Mouse (Mus musculus) large intestine, adult 2 months (tissue): ENCODE data around the gene Slc30a5. TPM values are rescaled to one million over a fixed set of nuclear protein-coding genes. Genes with fewer than 3 reads are reported as not detected.
"Not testable (repeated sequence)": the region's sequence is repeated elsewhere in the genome, so short reads cannot be mapped to it uniquely, and the experiment has no call there.

Source experiments
- DNase-seq: peaks from one replicate; pipeline ENCODE4 v3.0.0-alpha.2; 2012; ENCODE audit warnings: low read depth, low spot score
- WGBS: fragments of 180-500 bp; shearing (Covaris S2); methylation state at CpG from one replicate; pipeline ENCODE4 v1.1.7; 2018; 5-methylcytosine and 5-hydroxymethylcytosine counted together
- polyA plus RNA-seq: library from polyadenylated mRNA; depleted of rRNA; stranded (reverse); fragments of >200 nt; gene quantifications from 2 replicates; pipeline ENCODE4 v1.2.3, GENCODE M21; 2012; rRNA removed

The Slc30a5 gene
- 38.8 and 49.6 TPM in 2 replicates for polyA plus RNA-seq

DNA sequence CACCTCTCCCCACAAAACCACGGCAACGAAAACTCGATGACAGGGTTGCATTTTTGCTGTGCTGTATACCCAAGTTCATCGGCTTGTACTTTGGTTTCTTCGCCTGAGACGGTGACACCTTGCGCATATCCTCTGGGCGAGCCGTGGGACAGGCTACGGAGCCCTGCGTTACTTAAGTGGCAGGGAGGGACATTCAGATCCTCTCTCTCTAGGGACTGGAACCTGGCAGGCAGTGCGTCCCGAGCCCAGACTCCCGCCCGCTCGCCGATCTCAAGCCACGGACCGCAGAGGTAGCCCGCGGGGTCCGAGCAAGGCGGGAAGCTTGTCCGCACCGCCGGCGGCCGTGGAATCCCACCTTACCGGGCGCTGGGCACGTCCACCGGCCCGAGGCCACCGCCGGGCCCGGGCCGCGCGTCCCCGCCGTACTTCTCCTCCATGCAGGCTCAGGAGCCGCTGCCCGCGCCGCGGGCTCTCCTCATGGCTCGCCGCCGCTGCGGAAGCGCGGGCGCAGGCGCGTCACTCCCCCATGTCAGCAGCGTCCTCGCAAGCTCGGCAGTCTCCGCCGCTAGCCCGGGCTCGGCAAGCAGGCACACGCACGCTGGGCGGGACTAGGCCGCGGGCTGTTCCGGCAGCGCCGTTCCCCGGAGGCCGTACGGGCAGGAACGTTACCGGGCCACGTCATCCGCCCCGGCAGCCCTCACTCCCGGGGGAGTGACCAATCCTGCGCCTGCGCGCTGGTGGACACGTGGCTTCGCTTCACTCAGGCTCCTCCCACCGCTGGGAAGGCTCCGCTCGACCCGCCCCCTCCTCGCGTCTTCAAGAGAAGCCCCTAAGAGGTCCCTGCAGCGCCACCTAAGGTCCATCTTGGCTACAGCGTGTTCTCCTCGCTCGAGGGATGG is at the start of gene Slc30a5:
TSS of gene Slc30a5 (minus strand) at position 687 of the 899 bp plus-strand sequence.
- DNase-seq = peak; percentile 98
- WGBS = under 1% methylated on average over 94 of the region's 94 CpGs

DNA sequence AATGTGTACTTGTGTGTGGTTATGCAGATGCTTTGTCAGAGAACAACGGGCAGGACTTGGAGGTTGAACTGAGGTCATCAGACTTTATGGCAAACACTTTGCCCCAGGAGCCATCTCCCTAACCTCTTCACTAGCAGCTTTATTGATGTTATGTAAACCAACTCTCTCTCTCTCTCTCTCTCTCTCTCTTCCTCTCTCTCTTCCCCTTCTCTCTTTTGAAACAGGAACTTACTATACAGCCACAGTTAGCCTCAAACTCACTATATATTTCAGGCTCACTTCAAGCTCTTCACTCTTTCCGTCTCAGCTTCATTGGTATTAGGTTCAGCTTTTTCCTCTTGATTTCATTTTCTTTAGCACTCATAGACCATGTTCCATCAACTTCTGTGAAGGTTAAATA is 48.7 kb upstream of the Slc30a5 start:
- no peak for DNase-seq
- WGBS = 42% methylated on average over 2 of the region's 2 CpGs

DNA sequence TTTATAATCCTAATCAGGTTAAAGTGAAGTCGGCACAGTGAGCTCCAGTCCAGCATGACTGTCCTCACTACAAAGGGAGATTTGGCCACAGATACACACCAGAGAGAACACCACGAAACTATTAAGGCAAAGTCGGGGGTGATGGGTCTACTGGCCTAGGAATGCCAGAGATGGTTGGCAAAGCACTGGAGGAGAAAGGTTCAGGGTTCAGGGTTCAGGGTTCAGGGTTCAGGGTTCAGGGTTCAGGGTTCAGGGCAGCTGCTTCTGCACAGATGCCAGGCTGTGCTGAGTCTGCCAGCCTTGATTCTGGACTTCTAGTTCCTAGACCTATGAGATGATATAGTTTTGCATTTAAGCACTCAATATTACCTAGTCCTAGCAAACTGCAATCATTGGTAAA is 46.6 kb upstream of the Slc30a5 start:
- DNase-seq = no peak

DNA sequence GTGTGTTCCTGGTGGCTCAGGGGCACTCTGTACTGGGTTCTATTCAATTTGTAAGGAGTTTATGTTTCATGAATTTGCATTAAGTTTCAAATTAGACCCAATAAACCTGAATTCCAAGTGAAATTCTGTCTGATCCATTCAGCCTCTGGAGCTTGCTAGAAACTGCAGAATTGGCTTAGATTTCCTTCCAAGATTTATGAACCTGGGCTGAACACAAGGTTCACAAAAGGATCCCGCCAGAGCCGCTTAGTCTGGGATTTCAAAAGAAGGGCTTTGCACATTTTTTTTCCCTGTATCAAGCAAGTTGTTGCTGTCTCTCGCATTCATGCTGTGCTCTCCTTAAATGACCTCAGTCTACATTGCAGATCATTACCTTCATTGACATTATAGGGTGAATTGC is 46.1 kb upstream of the Slc30a5 start:
- 68% methylated on average over 3 of the region's 3 CpGs for WGBS
- DNase-seq = no peak

More for the DNA sequence above, 46.6 kb upstream of the Slc30a5 start:
- 84% methylated on average over 3 of the region's 3 CpGs for WGBS

DNA sequence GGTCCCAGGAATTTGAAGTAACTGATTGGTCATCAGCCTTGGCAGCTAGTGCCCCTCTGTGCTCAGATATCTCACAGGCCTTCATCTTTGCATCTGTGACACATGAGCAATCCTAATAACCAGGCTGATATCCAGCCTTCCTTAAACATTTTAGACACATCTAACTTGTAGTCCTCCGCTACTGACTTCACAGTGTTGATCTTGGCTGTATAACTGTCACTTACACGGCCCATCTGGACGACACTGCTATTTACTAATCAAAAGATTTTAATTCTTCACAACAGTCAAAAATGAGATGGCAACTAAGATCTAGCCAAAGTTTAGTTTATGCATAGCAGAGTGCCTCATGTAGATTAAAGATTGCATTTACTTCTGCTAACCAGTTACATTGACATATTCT is 45.0 kb upstream of the Slc30a5 start:
- WGBS = 55% methylated on average over 3 of the region's 3 CpGs
- no peak for DNase-seq

DNA sequence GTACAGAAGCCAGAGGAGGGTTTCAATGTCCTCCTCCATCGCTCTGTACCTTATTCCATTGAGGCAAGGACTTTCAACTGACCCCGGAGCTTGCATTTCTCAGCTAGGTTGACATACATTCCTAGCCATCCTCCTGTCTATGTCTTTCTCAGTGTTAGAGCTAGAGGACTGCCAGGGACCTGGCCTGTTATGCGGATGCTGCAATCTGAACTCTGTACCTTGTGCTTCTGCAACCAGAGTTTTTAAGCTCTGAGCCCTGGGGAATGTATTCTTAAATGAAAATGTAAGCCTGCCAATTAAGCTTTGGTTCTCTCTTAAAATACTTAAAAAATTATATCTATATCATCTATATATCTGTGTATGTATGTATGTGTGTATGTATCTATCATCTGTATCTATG is 44.5 kb upstream of the Slc30a5 start:
- no peak for DNase-seq
- WGBS = 93% methylated on average over 3 of the region's 3 CpGs

DNA sequence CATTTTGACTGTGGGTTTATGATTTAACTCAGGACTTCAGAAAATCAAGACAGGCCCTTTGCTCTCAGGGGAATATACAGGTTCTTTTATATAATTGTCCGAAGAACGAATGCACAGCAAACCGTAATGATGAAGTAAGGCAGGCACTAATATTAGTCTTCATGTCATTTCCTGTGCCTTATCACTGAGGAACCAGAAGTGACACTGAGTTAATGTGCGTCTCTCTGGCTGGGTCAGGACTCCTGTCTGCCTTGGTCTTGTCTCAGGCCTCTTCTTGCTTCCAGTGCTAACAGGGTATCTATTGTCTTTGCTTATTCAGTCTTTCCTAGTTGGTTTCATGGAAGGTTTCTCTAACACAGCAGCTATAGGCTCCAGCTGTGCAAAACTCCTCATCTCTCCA is 41.9 kb upstream of the Slc30a5 start:
- 77% methylated on average over 4 of the region's 4 CpGs for WGBS
- DNase-seq = no peak

DNA sequence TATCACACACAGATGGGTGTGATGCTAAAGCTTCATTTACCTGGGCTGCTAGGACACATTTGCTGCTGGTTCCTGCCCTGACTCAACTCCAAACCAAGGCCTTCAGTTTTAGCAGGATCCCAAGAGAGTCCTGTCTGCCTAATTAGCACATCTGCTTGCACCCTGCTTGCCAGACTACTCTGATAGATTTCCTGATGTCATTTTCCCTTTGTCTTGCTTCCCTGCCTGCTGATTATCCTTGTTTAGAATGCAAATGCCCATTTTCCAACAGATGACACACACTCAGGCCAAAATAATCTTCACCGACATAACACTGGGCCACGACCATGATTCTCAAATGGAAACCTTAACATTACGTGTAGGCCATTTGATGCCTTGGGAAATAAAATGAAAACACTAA is 41.4 kb upstream of the Slc30a5 start:
- DNase-seq = no peak
- 83% methylated on average over 3 of the region's 3 CpGs for WGBS

DNA sequence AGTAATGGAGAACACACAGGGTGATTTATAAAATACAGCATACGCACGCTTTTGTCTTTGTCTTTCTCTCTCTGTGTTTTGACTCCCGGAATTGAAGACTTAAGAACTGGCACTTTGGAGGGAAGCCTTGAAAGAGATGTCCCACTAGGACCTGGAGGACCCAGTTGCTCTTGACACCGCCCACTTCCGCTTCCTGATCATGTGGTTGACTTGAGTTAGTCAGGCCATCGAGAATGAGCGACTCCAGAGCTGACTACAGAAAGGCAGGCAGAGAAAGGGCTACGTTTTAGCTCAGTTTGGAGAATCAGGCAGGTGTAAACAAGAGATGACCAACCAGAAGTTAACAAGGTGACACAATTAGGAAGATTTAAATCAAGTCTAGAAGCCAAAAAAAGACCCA is 40.3 kb upstream of the Slc30a5 start:
- DNase-seq = no peak
- WGBS = 74% methylated on average over 8 of the region's 8 CpGs

DNA sequence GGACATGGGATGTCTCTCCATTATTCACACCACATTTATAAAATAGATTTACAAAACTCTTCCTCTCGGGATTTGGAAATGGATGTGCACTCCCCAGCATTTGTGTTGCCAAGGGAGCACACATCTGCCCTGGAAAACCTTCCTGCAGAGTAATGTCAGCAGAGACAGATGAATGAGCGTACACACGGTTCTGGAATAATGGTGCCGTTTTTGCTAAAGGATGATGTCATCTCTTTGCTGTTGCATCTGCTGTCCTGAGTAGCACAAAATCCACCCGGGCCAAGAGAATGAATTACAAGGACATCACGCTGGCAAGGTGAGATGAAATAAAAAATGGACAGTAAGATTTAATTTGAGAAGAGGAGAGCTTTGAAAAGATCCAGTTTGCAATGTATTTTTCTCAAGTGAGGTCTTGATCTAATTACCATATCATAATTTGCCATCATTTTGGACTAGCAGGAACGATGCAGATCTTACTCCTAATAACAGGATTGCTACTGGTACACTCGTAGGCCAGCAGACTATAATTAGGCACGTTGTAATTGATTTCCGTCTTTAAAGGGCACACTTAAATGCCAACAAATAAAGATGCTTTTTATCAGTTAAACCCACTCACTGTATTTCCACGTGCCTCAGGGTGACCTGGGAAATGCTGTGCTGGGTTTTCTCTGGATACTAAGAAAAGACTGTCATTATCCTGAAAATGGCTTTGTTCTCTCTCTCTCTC is 38.4 kb upstream of the Slc30a5 start:
- 52% methylated on average over 11 of the region's 11 CpGs for WGBS
- no peak for DNase-seq

DNA sequence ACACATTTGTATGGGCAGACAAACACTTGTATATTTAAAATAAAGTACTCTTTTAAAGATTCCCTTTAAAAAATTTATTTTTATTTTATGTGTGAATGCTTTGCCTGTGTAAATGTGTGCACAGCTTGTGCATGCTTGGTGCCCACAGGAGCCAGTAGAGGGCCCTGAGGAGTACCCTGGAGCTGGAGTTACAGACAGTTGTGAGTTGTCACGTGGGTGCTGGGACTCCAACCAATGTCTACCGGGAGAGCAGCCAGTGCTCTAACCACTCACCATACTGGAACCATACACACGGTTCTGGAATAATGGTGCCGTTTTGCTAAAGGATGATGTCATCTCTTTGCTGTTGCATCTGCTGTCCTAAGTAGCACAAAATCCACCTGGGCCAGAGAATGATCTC is 36.6 kb upstream of the Slc30a5 start:
- DNase-seq = no peak
- 67% methylated on average over 4 of the region's 4 CpGs for WGBS

DNA sequence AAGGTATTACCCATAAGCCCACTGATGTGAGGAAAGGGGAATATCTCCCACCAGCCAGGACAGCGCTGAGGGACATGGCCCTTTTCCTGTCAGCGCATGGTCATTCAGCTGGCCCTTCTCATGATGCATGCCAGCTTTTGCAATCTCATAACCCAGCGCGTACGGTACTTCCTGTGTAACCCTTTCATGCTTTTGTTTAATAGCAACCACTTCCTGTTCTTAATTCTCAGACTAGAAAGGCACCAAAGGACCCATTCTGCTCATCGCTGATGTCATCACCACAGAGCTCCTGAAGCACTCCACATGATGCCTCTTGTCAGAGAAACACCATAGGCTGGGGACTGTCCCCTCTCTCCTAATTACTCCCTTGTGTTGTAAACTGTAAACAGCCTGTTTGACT is 33.1 kb upstream of the Slc30a5 start:
- 61% methylated on average over 6 of the region's 6 CpGs for WGBS
- no peak for DNase-seq

DNA sequence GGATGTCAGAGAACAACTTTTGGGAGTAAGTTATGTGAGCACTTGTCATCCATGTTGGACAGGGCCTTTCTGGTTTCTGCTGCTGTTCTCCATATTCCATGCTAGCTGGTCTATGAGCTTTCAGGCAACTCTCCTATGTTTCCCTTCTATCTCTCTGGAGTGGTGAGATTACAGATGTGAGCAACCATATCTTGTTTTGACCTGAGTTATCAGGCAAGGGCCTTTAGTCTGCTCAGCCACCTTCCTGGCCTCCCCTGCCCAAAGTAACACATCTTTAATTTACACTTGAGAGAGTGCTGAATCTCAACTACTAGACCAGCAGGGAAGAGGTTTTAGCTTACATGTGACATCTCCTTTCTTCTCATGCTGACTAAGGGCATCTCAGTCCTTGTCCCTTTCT is 32.5 kb upstream of the Slc30a5 start:
- DNase-seq = no peak

DNA sequence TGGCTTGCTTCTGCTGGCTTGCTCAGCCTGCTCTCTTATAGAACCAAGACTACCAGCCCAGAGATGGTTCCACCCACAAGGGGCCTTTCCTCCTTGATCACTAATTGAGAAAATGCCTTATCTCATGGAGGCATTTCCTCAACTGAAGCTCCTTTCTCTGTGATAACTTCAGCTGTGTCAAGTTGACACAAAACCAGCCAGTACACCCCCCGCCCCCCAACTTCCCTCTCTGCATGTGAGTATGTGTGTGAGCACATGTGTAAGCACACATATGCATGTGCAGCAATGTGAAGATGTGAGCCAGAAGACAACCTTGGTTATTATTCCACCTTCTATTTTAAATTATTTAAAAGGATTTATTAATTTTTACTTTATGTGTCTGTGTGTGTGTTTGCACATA is 30.7 kb upstream of the Slc30a5 start:
- 91% methylated on average over 1 of the region's 1 CpGs for WGBS
- not testable (repeated sequence) for DNase-seq

DNA sequence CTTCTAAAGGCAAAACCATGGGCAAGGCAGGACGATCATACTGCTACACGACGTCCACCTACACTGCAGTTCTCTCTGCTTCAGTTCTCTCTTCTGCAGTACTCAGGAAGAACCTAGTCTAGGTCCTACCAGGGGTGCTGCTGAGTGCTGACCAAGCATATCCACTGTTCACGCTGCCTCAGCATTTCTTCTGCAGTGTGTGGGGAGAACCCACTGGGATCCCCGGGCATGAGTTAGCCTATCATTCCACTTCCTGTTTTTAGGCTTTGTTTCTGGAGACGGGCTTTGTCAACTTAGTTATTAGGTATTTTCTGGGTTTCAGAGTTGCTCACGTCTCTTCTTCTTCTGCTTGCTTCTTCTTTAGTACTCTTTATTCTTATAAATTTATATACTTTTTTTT is 25.9 kb upstream of the Slc30a5 start:
- WGBS = 80% methylated on average over 7 of the region's 7 CpGs
- DNase-seq = no peak

DNA sequence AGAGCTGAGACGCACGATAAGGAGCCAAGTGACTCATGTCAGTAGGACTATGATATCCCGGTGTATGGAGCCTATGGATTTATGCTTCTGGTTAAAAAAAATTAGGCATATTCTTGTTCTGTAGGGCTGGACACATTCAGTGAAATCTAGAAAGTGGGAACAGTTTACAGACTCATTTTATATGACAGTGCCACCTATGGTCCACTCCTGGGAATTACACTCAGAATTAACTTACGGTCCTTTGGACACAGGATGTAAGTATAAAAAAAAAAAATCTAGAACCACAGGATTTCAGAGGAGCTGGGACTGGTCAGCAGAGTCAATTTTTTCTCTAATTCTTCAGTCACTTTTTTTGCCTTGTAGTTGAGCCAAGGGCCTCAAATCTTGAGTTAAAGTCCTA is 20.9 kb upstream of the Slc30a5 start:
- WGBS = 44% methylated on average over 4 of the region's 4 CpGs
- DNase-seq = no peak

DNA sequence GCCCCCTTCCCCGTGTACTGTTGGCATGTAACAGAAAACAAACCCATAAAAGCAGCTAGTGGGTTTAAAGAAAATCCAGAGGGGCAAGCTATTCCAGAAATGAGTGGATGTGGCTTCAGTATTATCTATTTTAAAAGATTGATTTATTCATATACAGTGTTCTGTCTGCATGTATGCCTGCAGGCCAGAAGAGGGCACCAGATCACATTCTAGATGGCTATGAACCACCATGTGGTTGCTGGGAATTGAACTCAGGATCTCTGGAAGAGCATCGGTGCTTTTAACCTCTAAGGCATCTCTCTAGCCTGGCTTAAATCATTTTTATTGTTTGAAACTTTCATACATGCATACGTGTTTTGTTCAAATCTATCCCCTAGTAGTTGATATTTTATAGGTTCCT is 19.9 kb upstream of the Slc30a5 start:
- DNase-seq = no peak
- WGBS = 68% methylated on average over 3 of the region's 3 CpGs

DNA sequence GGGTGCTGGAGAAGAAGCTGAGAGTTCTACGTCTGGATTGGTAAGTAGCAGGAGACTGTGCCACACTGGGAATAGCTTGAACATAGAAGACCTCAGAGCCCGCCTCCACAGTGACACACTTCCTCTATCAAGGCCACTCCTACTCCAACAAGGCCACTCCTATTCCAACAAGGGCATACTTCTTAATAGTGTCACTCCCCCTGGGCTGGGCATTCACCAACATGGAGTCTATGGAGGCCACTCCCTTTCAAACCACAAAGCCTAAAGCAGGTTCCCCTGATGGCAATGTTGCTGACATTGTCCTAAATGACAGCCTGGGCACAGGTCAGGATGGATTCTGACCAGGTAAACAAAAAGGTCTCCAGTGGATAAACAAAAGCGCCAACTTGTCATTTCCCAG is 15.9 kb upstream of the Slc30a5 start:
- 92% methylated on average over 3 of the region's 3 CpGs for WGBS
- DNase-seq = no peak

DNA sequence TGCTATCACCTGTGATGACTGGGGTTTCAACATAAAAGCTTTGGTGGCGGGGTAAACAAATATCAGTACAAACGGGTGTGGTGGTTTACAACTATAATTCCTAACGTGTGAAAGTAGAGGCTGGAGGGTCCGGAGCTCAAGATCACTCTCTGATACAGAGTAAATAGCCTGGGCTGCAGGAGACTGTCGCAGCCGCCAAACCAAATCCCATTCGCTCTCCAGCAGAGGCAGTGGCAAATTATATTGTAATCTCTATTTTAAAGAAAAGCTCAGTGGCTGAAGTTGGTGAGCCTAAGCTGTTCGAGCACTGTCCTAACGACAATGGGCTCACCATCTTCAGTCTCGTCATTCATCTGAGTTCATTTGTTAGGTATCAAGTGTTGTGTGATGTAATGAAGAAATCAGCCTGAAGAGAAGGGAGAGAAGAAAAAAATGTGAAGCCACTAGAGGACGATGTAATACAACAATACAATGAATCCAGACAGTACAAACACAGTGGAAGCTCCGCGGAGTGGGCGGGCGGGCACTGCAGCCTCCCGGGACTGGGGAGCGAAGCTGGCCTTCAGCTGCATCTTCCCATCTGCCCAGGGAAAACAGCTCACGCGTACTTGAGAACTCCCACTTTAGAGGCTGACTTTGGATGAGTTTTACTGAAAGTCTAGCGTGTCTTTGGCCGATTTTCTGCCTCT is 13.8 kb upstream of the Slc30a5 start:
- DNase-seq = no peak
- 28% methylated on average over 21 of the region's 21 CpGs for WGBS

DNA sequence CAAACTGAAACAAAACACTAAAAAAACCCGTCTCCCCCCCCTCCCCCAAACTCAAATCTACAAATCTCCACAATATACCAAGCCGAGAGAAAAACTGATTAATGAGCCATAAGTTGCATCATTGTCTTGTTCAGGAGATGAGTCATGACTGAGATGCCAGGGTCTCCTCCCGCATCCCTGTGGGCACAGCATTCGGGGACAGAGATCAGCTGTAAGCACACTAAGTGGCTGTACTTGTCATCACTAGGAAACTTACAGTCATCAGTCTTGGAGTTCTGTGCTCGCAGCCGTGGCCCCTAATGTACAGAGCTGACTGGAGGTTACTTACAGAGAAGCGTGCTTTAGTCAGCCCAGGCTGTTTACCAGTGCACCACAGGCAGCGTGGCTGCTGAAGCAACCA is 13.0 kb upstream of the Slc30a5 start:
- no peak for DNase-seq
- WGBS = 79% methylated on average over 8 of the region's 8 CpGs

DNA sequence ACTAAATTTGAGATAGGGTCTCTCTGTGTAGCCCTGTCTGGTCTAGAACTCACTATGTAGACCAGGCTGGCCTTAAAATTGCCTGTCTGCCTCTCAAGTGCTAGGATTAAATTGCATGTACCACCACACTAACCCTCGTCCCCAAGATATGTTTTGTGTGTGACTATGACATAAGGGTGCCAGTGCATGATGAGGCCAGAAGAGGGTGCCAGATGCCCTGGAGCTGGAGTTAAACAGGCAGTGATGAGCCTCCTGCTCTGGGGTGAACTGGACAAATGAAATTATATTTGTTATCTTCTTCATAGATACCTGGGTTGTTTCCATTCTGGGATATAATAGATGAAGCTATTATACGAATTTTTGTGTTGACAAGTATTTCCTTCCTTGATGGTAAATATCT is 10.7 kb upstream of the Slc30a5 start:
- WGBS = 64% methylated on average over 2 of the region's 2 CpGs
- no peak for DNase-seq
